Mouse (Mus musculus) brain, embryonic 18.5 days (tissue): Measurements from ENCODE around the gene 9430097D07Rik.

Experiments used
- DNase-seq: peaks from one replicate; pipeline ENCODE4 v3.0.0-alpha.2; 2012; ENCODE audit warnings: low read depth, low spot score

Gene 9430097D07Rik

GRCm38 (mm10) chr2:32535501-32535991 lies 39.9 kb downstream of the 9430097D07Rik start:
- no peak for DNase-seq

GRCm38 (mm10) chr2:32534733-32535471 lies 40.6 kb downstream of the 9430097D07Rik start, which contains the start of gene Fam102a:
Fam102a (plus strand) TSS chr2:32535332.
- DNase-seq, result peak; percentile 91

GRCm38 (mm10) chr2:32534061-32534732 lies 41.3 kb downstream of the 9430097D07Rik start:
- no peak for DNase-seq

- no peak for DNase-seq
These were observed 42.3 kb downstream of the 9430097D07Rik start for GRCm38 (mm10) chr2:32533163-32533562.

GRCm38 (mm10) chr2:32530479-32530878 lies 45.0 kb downstream of the 9430097D07Rik start:
- no peak for DNase-seq

GRCm38 (mm10) chr2:32528326-32528725 lies 47.2 kb downstream of the 9430097D07Rik start:
- DNase-seq, result no peak

GRCm38 (mm10) chr2:32527468-32527966 lies 48.0 kb downstream of the 9430097D07Rik start:
- DNase-seq, result no peak

- DNase-seq, result no peak
These were observed 49.7 kb downstream of the 9430097D07Rik start for GRCm38 (mm10) chr2:32525816-32526215.

- DNase-seq, result no peak
These were observed 50.9 kb downstream of the 9430097D07Rik start for GRCm38 (mm10) chr2:32524536-32525031.
